Mouse (Mus musculus) hindbrain, postnatal 0 days (tissue): ENCODE measurements around the gene Pnck. TPM values are rescaled to one million over a fixed set of nuclear protein-coding genes. Genes with fewer than 3 reads are reported as not detected.

Experiments
- ATAC-seq: fragments of 200-750 bp; cut with Nextera tagmentation; 2 replicates; pipeline ENCODE4 v1.8.0; 2017; ENCODE audit warnings: mild to moderate bottlenecking, moderate TSS enrichment, moderate library complexity
- DNase-seq: peaks from one replicate; pipeline ENCODE4 v3.0.0-alpha.2; 2015; ENCODE audit warnings: low spot score
- H3K27ac ChIP-seq: fragments of 300-500 bp; sonication (generic); 2 replicates; pipeline ENCODE4 v1.5.1; 2014; ENCODE audit warnings: mild to moderate bottlenecking
- H3K27me3 ChIP-seq: fragments of 300-500 bp; sonication (generic); 2 replicates; pipeline ENCODE4 v1.6.1; 2014; ENCODE audit warnings: low read length, mixed read lengths; ENCODE audit not compliant: insufficient read depth
- H3K36me3 ChIP-seq: fragments of 300-500 bp; sonication (generic); 2 replicates; pipeline ENCODE4 v1.6.1; 2014; ENCODE audit warnings: low read length, mixed read lengths; ENCODE audit not compliant: insufficient read depth
- H3K4me1 ChIP-seq: fragments of 300-500 bp; sonication (generic); 2 replicates; pipeline ENCODE4 v1.6.1; 2014; ENCODE audit warnings: antibody characterized with exemption, low read length, mixed read lengths; ENCODE audit not compliant: insufficient read depth
- H3K4me2 ChIP-seq: fragments of 300-500 bp; sonication (generic); 2 replicates; pipeline ENCODE4 v1.6.1; 2014; ENCODE audit warnings: low read depth, mild to moderate bottlenecking, low read length, moderate library complexity, mixed read lengths
- H3K4me3 ChIP-seq: fragments of 300-500 bp; sonication (generic); 2 replicates; pipeline ENCODE4 v1.5.1; 2014; ENCODE audit warnings: low read length
- H3K9ac ChIP-seq: fragments of 300-500 bp; sonication (generic); replicated peaks from 2 replicates; pipeline ENCODE4 v1.6.1; 2014; ENCODE audit warnings: mild to moderate bottlenecking, low read length, moderate library complexity, mixed read lengths
- H3K9me3 ChIP-seq: fragments of 300-500 bp; sonication (generic); 2 replicates; pipeline ENCODE4 v1.6.1; 2016; ENCODE audit warnings: low read length, mixed read lengths
- CTCF ChIP-seq: IDR thresholded peaks from 2 replicates; pipeline ENCODE4 v1.5.1; 2016; ENCODE audit warnings: antibody characterized with exemption, control low read depth, low read depth
- WGBS: fragments of 180-500 bp; shearing (Covaris S2); extraction: QIAGEN DNeasy Blood & Tissue Kit; methylation state at CpG from one replicate; pipeline ENCODE4 v1.1.7; 2014; 5-methylcytosine and 5-hydroxymethylcytosine counted together
- polyA plus RNA-seq: library from polyadenylated mRNA; unstranded; fragments of >200 nt; fragmentation: Nextera tagmentation; extraction: Ambion mirVana; gene quantifications from 2 replicates; pipeline ENCODE4 v1.2.1, GENCODE M21; 2015
- total RNA-seq: library from RNA; depleted of rRNA; stranded (reverse); fragments of >200 nt; gene quantifications from 2 replicates; pipeline ENCODE4 v1.2.3, GENCODE M21; 2014

The Pnck gene
- total and polyA plus RNA-seq, 2 experiments from 2014 or later: 116 to 145 TPM

- ATAC-seq (no peak), DNase-seq (peak; percentile 59)
- peak; percentile 50 for TF ChIP-seq CTCF
- H3K27ac ChIP-seq: no peak overlapping the region
- H3K27me3 ChIP-seq: no peaks in the 10 kb centered on the region
- no peak overlapping the region for H3K4me2 ChIP-seq
- no peaks in the 10 kb centered on the region for H3K9me3 ChIP-seq
- no peak overlapping the region for H3K9ac ChIP-seq
- no peak overlapping the region for H3K4me3 ChIP-seq
- no peaks in the 10 kb centered on the region for H3K4me1 ChIP-seq
- H3K36me3 ChIP-seq: no peaks in the 10 kb centered on the region
Observed at GRCm38 (mm10) chrX:73663143-73663542, 3.2 kb upstream of the Pnck start.

GRCm38 (mm10) chrX:73660284-73660665 lies 358 bp upstream of the Pnck start:
- ATAC-seq: peak; percentile 30
- WGBS: 42% methylated on average over 3 of the region's 3 CpGs
- Histone ChIP-seq H3K36me3 (no peaks in the 10 kb centered on the region), H3K4me3 (peak overlapping the region; percentile 46), H3K9ac (peak overlapping the region; percentile 67), H3K27me3 (no peaks in the 10 kb centered on the region), H3K9me3 (no peaks in the 10 kb centered on the region), H3K4me1 (no peaks in the 10 kb centered on the region), H3K4me2 (peak overlapping the region; percentile 60), H3K27ac (peak overlapping the region; percentile 80; the same call in 1 of the 2 replicates)
- TF ChIP-seq CTCF: no peak
- DNase-seq: no peak

- peak overlapping the region; percentile 67 for H3K9ac ChIP-seq
- 47% methylated on average over 13 of the region's 13 CpGs for WGBS
- peak overlapping the region; percentile 46 for H3K4me3 ChIP-seq
- ATAC-seq: peak; percentile 42
- DNase-seq: peak; percentile 23
- H3K9me3 ChIP-seq: no peaks in the 10 kb centered on the region
- H3K4me2 ChIP-seq: peak overlapping the region; percentile 60
- no peak for TF ChIP-seq CTCF
- no peaks in the 10 kb centered on the region for H3K27me3 ChIP-seq
- H3K36me3 ChIP-seq: no peaks in the 10 kb centered on the region
- no peaks in the 10 kb centered on the region for H3K4me1 ChIP-seq
- H3K27ac ChIP-seq: peak overlapping the region; percentile 80
Observed at GRCm38 (mm10) chrX:73658936-73659574, 862 bp downstream of the Pnck start.

GRCm38 (mm10) chrX:73658391-73658790 lies 1.5 kb downstream of the Pnck start:
- Histone ChIP-seq H3K36me3 (no peaks in the 10 kb centered on the region), H3K9me3 (no peaks in the 10 kb centered on the region), H3K4me2 (peak overlapping the region; percentile 60), H3K9ac (no peak overlapping the region), H3K4me3 (peak overlapping the region; percentile 46), H3K4me1 (no peaks in the 10 kb centered on the region), H3K27me3 (no peaks in the 10 kb centered on the region), H3K27ac (no peak overlapping the region; the same call in 1 of the 2 replicates)
- TF ChIP-seq CTCF: no peak
- ATAC-seq: no peak
- WGBS: 49% methylated on average over 7 of the region's 7 CpGs
- DNase-seq: peak; percentile 15

- no peaks in the 10 kb centered on the region for H3K4me1 ChIP-seq
- H3K4me3 ChIP-seq: no peak overlapping the region
- H3K36me3 ChIP-seq: no peaks in the 10 kb centered on the region
- no peak overlapping the region for H3K27ac ChIP-seq
- peak; percentile 52 for TF ChIP-seq CTCF
- no peak overlapping the region for H3K9ac ChIP-seq
- DNase-seq (peak; percentile 31), ATAC-seq (no peak)
- H3K27me3 ChIP-seq: no peaks in the 10 kb centered on the region
- WGBS: 68% methylated on average over 3 of the region's 3 CpGs
- H3K9me3 ChIP-seq: no peaks in the 10 kb centered on the region
- no peak overlapping the region for H3K4me2 ChIP-seq
Observed at GRCm38 (mm10) chrX:73655529-73655928, 4.4 kb downstream of the Pnck start.

GRCm38 (mm10) chrX:73654177-73654576 lies 5.7 kb downstream of the Pnck start:
- ATAC-seq (peak; percentile 75), DNase-seq (peak; percentile 79)
- H3K36me3 ChIP-seq: no peaks in the 10 kb centered on the region
- no peak overlapping the region for H3K4me3 ChIP-seq
- H3K27ac ChIP-seq: no peak overlapping the region
- no peaks in the 10 kb centered on the region for H3K9me3 ChIP-seq
- TF ChIP-seq CTCF: peak; percentile 93
- 19% methylated on average over 6 of the region's 6 CpGs for WGBS
- no peak overlapping the region for H3K4me2 ChIP-seq
- H3K9ac ChIP-seq: no peak overlapping the region
- H3K27me3 ChIP-seq: no peaks in the 10 kb centered on the region
- no peaks in the 10 kb centered on the region for H3K4me1 ChIP-seq

GRCm38 (mm10) chrX:73653392-73653791 lies 6.5 kb downstream of the Pnck start:
- Histone ChIP-seq H3K9me3 (no peaks in the 10 kb centered on the region), H3K27ac (no peak overlapping the region), H3K4me2 (no peak overlapping the region), H3K9ac (no peak overlapping the region), H3K36me3 (no peaks in the 10 kb centered on the region), H3K4me1 (no peaks in the 10 kb centered on the region), H3K27me3 (no peaks in the 10 kb centered on the region), H3K4me3 (no peak overlapping the region)
- no peak for TF ChIP-seq CTCF
- DNase-seq (no peak), ATAC-seq (no peak)
- 84% methylated on average over 6 of the region's 6 CpGs for WGBS
